Mouse (Mus musculus): ENCODE results near the gene Dlx4. TPM values are rescaled to one million over a fixed set of nuclear protein-coding genes. Genes with fewer than 3 reads are reported as not detected.

Gene Dlx4
- polyA plus RNA-seq, 1 experiment from 2014 or later: not detected

DNA sequence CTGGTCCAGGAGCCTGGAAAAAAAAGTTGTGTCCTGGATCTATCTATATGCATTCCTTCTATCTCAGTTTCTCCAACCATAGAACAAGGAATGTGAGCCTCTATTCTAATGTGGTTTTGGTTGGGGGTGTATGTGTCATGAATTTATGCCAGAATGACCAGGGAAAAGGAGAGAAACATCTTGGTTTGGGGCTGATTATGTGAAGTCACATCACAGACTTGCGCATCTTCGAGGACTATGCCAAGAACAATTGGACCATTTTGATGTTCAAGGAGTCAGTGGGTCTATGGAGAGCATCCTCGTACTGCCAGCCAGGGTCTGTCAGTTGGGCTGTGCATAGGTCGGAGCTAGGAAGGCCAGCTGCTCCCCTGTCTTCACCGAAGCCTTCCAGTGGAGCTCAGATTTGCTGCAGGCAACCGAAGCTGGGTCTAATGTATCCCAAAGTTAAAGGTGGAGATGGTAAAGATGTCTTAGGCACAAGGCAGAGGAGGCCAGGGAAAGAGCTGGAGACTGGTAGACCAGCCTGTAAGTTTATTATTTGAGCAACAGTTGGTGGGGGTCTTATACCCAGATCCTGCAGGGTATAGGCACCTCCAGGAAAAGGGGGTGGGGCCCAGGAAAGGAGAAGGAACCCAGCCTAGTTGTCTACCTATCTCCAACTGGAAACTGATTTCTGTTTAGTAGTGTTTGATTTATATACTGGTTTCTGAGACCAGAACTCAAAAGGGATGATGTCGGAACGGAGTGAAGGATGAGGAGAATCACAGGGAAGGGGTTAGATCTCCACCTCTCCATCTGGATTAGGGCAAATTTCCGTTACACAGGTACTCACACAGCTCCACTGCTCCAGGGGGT is 1.7 kb downstream of the Dlx4 start:
- DNase-seq (ENCODE audit: low spot score) (no peak), ATAC-seq (replicated peaks; ENCODE audit: low FRiP score, low read depth) (no peak)
- Histone ChIP-seq H3K9ac (ENCODE audit: low read depth, low read length) (no peak overlapping the region), H3K4me3 (replicated peaks; ENCODE audit: low read depth, low read length) (peak overlapping the region; percentile 27; the same call in 1 of the 2 replicates), H3K9me3 (replicated peaks; ENCODE audit: low read length) (no peaks in the 10 kb centered on the region), H3K27me3 (ENCODE audit: insufficient read depth, low read length) (peaks cover 96% of the 10 kb centered on the region), H3K4me2 (ENCODE audit: low read length) (peak overlapping the region; percentile 51), H3K27ac (no peak overlapping the region), H3K36me3 (ENCODE audit: insufficient read depth, low read length) (no peaks in the 10 kb centered on the region), H3K4me1 (replicated peaks; ENCODE audit: insufficient read depth, low read length) (peaks cover 13% of the 10 kb centered on the region)
- WGBS: 11% methylated on average over 9 of the region's 9 CpGs
- TF ChIP-seq CTCF (IDR thresholded peaks at IDR 0.05; ENCODE audit: low read depth): no peak

DNA sequence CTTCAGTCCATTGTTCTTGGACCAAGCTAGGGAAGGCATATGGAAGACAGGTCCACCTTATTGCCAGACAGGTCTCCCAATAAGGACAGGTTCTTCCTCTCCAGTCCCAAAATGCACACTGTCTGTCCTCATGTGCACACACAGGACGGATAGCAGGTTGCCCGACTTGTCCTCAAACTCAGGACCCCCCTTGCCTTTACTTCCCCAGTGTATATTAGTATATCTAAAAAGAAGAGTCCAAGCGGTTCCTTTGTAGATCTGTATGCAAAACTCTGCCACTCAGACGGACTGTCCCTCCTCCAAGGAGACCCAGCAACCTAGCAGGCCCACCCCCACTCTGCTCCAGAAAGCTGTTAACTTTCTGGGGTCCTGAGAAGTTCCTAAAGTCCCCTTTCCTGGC is 2.4 kb downstream of the Dlx4 start:
- H3K27me3 ChIP-seq (ENCODE audit: insufficient read depth, low read length): peaks cover 97% of the 10 kb centered on the region
- no peak for TF ChIP-seq CTCF (IDR thresholded peaks at IDR 0.05; ENCODE audit: low read depth)
- ATAC-seq (replicated peaks; ENCODE audit: low FRiP score, low read depth) (no peak), DNase-seq (ENCODE audit: low spot score) (no peak)
- no peak overlapping the region for H3K4me3 ChIP-seq (replicated peaks; ENCODE audit: low read depth, low read length)
- WGBS: 9% methylated on average over 4 of the region's 4 CpGs
- H3K27ac ChIP-seq: no peak overlapping the region
- H3K4me1 ChIP-seq (replicated peaks; ENCODE audit: insufficient read depth, low read length): peaks cover 13% of the 10 kb centered on the region
- H3K36me3 ChIP-seq (ENCODE audit: insufficient read depth, low read length): no peaks in the 10 kb centered on the region
- H3K9me3 ChIP-seq (replicated peaks; ENCODE audit: low read length): no peaks in the 10 kb centered on the region
- no peak overlapping the region for H3K9ac ChIP-seq (ENCODE audit: low read depth, low read length)
- H3K4me2 ChIP-seq (ENCODE audit: low read length): no peak overlapping the region

DNA sequence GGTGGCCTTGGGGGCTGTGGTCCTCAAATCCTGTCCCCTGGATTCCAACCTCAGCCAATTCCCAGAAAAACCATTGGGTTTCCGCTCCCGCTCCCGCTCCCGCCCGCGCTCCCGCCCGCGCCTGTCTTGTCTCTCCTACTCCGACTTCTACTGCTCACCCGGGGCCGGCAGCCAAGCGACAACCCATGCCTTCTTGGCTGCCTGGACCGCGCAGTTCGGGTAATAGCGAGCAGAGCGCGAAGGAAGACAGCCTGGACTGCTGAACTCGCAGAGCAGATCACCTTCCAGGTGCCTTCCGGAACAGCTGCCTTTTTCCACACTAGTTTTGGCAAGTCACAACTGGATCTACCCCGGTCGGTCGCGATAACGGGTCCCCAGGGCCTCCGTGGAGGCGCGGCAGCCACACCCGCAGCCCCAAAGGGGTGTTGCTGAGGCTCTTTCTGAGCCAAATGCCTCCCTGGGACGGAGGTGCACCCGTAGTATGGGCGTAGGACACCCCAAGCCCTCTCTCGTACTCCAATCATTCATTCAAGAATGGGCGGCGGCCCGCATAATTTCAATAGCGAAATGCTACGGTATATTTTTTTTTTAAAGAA is 3.0 kb downstream of the Dlx4 start:
- Histone ChIP-seq H3K9ac (ENCODE audit: low read depth, low read length) (no peak overlapping the region), H3K4me1 (replicated peaks; ENCODE audit: insufficient read depth, low read length) (peaks cover 13% of the 10 kb centered on the region), H3K9me3 (replicated peaks; ENCODE audit: low read length) (no peaks in the 10 kb centered on the region), H3K4me3 (replicated peaks; ENCODE audit: low read depth, low read length) (no peak overlapping the region), H3K36me3 (ENCODE audit: insufficient read depth, low read length) (no peaks in the 10 kb centered on the region), H3K27me3 (ENCODE audit: insufficient read depth, low read length) (peaks cover 97% of the 10 kb centered on the region), H3K4me2 (ENCODE audit: low read length) (0 out of 2 replicates have a peak overlapping the region, but pooled peaks have one; percentile 5), H3K27ac (no peak overlapping the region)
- peak; percentile 62 for DNase-seq (ENCODE audit: low spot score)
- TF ChIP-seq CTCF (IDR thresholded peaks at IDR 0.05; ENCODE audit: low read depth): no peak
- 4% methylated on average over 39 of the region's 39 CpGs for WGBS
- ATAC-seq (replicated peaks; ENCODE audit: low FRiP score, low read depth): no peak

DNA sequence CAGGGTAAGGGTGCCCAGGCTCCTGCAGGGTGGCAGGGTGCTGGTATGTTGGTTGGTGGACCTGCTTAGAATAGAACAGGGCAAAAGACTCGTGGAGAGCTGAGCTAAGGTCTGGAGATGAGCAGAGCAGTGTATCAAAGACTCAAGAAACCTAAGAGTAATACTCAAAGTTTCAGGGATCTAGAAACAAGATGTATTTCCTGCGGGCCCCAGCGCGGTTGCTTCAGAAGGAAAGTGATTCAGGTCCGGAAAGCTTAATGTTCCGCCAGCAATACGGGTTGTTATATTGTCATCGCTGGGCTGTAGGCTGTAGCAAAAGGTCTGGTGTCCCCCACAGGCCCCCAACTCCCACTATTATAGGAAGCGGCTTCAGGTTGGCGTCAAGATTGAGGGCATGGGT is 3.8 kb downstream of the Dlx4 start:
- no peak for TF ChIP-seq CTCF (IDR thresholded peaks at IDR 0.05; ENCODE audit: low read depth)
- no peak for DNase-seq (ENCODE audit: low spot score)
- Histone ChIP-seq H3K27me3 (ENCODE audit: insufficient read depth, low read length) (peaks cover 97% of the 10 kb centered on the region), H3K9me3 (replicated peaks; ENCODE audit: low read length) (no peaks in the 10 kb centered on the region), H3K36me3 (ENCODE audit: insufficient read depth, low read length) (no peaks in the 10 kb centered on the region), H3K4me2 (ENCODE audit: low read length) (no peak overlapping the region), H3K27ac (no peak overlapping the region), H3K9ac (ENCODE audit: low read depth, low read length) (no peak overlapping the region), H3K4me1 (replicated peaks; ENCODE audit: insufficient read depth, low read length) (peaks cover 13% of the 10 kb centered on the region), H3K4me3 (replicated peaks; ENCODE audit: low read depth, low read length) (no peak overlapping the region)
- 11% methylated on average over 10 of the region's 10 CpGs for WGBS
- ATAC-seq (replicated peaks; ENCODE audit: low FRiP score, low read depth): no peak

DNA sequence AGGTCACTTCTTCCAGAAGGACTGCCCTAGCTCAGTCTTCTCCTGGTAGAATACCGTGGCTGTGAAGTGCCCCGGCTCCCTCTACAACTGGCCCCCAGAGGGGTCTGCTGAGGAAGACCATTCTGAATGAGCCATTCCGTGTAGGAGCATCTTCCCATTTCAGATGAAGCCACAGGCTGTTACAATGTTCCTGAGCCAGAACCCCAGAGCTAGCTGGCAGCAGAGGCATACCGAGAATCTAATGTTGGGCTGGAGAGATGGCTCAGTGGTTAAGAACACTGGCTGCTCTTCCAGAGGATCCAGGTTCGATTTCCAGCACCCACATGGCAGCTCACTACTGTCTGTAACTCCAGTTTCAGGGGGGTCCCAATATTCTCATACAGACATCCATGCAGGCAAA is 6.2 kb downstream of the Dlx4 start:
- no peak for TF ChIP-seq CTCF (IDR thresholded peaks at IDR 0.05; ENCODE audit: low read depth)
- no peak overlapping the region for H3K27ac ChIP-seq
- peaks cover 6% of the 10 kb centered on the region for H3K4me1 ChIP-seq (replicated peaks; ENCODE audit: insufficient read depth, low read length)
- H3K27me3 ChIP-seq (ENCODE audit: insufficient read depth, low read length): peaks cover 76% of the 10 kb centered on the region
- H3K9ac ChIP-seq (ENCODE audit: low read depth, low read length): no peak overlapping the region
- DNase-seq (ENCODE audit: low spot score) (no peak), ATAC-seq (replicated peaks; ENCODE audit: low FRiP score, low read depth) (no peak)
- no peaks in the 10 kb centered on the region for H3K36me3 ChIP-seq (ENCODE audit: insufficient read depth, low read length)
- H3K4me3 ChIP-seq (replicated peaks; ENCODE audit: low read depth, low read length): no peak overlapping the region
- H3K9me3 ChIP-seq (replicated peaks; ENCODE audit: low read length): no peaks in the 10 kb centered on the region
- 42% methylated on average over 5 of the region's 5 CpGs for whole genome bisulfite sequencing
- no peak overlapping the region for H3K4me2 ChIP-seq (ENCODE audit: low read length)

DNA sequence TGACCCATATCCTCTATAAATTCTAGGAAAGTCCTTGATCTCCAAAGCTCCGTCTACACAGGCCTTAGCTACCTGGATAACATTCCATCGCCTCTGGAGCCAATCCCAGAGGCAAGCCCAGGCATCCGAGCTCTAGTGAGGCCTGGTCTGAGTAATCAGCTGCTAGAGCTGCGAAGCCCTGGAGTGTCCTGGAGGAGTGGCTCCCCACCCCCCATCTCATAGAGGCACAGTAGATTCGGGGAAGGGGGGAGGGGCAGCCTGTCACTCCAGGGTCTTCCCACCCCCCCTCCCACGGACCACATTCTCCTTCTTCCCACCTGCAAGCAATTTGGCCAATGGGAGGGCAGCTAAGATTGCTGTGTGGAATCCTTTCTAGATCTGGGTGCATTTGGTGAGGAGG is 8.8 kb downstream of the Dlx4 start:
- no peak overlapping the region for H3K4me2 ChIP-seq (ENCODE audit: low read length)
- H3K9me3 ChIP-seq (replicated peaks; ENCODE audit: low read length): no peaks in the 10 kb centered on the region
- no peak overlapping the region for H3K27ac ChIP-seq
- ATAC-seq (replicated peaks; ENCODE audit: low FRiP score, low read depth) (no peak), DNase-seq (ENCODE audit: low spot score) (no peak)
- no peak overlapping the region for H3K9ac ChIP-seq (ENCODE audit: low read depth, low read length)
- peaks cover 50% of the 10 kb centered on the region for H3K27me3 ChIP-seq (ENCODE audit: insufficient read depth, low read length)
- 27% methylated on average over 6 of the region's 6 CpGs for WGBS
- no peaks in the 10 kb centered on the region for H3K36me3 ChIP-seq (ENCODE audit: insufficient read depth, low read length)
- H3K4me1 ChIP-seq (replicated peaks; ENCODE audit: insufficient read depth, low read length): no peaks in the 10 kb centered on the region
- H3K4me3 ChIP-seq (replicated peaks; ENCODE audit: low read depth, low read length): no peak overlapping the region
- no peak for TF ChIP-seq CTCF (IDR thresholded peaks at IDR 0.05; ENCODE audit: low read depth)

Measured in kidney, postnatal 0 days (tissue).